Mouse (Mus musculus): Measurements from ENCODE around the gene Pogk. TPM values are rescaled to one million over a fixed set of nuclear protein-coding genes. Genes with fewer than 3 reads are reported as not detected.

Pogk gene
- 26.1 and 37.7 TPM in 2 replicates for polyA plus RNA-seq (2016; fragmentation: Nextera tagmentation; extraction: Ambion mirVana)

DNA sequence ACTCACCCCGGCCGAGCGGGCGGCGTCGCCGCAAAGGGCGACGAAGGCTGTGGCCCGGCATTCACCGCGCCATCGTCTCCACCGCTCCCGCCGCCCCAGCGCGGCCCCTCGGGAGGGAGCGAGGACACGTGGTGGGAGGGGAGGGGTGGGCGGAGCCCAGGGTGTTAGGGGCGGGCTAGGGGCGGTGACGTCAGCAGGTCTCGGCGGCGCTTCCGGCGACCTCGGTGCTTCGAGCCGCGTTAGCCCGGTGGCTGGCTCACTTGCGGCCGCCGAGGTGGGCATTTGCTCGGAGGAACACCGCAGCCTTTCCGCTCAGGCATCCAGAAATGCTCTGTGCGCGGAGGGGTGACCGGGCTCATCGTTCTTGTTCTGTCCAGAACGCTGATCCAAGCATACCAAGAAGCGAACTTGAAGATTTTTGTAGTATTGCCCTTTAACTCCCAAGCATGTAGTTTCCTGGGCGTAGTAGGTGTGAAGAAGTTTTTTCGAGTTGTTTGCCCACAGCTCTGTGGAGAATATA is at the start of gene Pogk:
Pogk (minus strand) TSS at position 163 of the 520 bp plus-strand sequence.
- Histone ChIP-seq H3K36me3 (peaks cover 35% of the 10 kb centered on the region), H3K9me3 (replicated peaks) (peaks cover 14% of the 10 kb centered on the region)
- 8% methylated on average over 49 of the region's 49 CpGs for WGBS

DNA sequence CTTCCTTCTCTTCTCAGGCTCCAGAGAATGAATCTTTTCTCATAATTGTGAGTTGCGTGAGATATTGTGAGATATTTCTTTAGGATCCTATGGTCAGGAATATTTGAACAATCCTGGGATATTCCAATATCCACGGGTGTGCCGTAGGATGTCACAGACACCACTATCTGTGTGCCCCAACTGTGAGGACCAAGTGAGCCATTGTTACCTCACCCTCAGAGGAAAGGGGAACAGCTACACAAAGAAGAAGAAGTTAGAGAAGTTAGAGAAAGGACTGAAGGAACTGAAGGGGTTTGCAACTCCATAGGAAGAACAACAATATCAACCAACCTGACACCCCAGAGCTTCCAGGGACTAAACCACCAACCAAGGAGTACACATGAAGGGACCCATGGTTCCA is 32.3 kb upstream of the Pogk start:
- DNase-seq (ENCODE audit: low spot score) = no peak
- 97% methylated on average over 3 of the region's 3 CpGs for WGBS

More for the DNA sequence above, at the start of gene Pogk:
- Histone ChIP-seq H3K4me1 (peaks cover 22% of the 10 kb centered on the region), H3K27ac (replicated peaks) (peak within 1 kb of the TSS; percentile 98), H3K4me3 (peak within 1 kb of the TSS; percentile 84), H3K27me3 (ENCODE audit: low read depth, poor library complexity, severe bottlenecking) (peaks cover 7% of the 10 kb centered on the region)
- DNase-seq (ENCODE audit: low spot score) = peak; percentile 91

DNA sequence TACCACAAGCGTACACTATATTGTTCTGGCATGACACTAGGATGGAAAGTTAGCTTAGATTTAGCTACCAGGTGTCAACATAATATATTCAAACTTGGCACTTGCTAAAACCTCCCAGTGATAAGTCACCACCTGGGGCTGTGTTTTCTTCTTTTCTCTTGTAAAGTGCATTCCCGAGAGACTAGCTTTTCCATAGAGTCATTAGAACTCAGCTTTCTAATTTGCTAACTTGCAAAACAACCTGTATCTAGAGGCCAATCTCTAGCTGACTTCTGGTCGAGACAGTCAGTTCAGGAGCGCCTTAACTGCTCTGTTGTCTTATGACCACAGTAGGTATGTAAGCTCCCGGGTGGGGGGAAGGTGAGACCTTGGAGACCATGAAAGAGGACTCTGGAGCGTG is 29.8 kb upstream of the Pogk start:
- Histone ChIP-seq H3K36me3 (no peaks in the 10 kb centered on the region), H3K4me1 (no peaks in the 10 kb centered on the region), H3K9me3 (replicated peaks) (no peaks in the 10 kb centered on the region), H3K4me3 (no peak overlapping the region), H3K27ac (replicated peaks) (no peak overlapping the region), H3K27me3 (ENCODE audit: low read depth, poor library complexity, severe bottlenecking) (no peaks in the 10 kb centered on the region)
- WGBS = 74% methylated on average over 6 of the region's 6 CpGs
- no peak for DNase-seq (ENCODE audit: low spot score)

More for the DNA sequence above, 32.3 kb upstream of the Pogk start:
- Histone ChIP-seq H3K9me3 (replicated peaks) (no peaks in the 10 kb centered on the region), H3K36me3 (no peaks in the 10 kb centered on the region), H3K27ac (replicated peaks) (no peak overlapping the region), H3K4me3 (no peak overlapping the region), H3K4me1 (no peaks in the 10 kb centered on the region), H3K27me3 (ENCODE audit: low read depth, poor library complexity, severe bottlenecking) (no peaks in the 10 kb centered on the region)

- WGBS = 73% methylated on average over 10 of the region's 10 CpGs
- no peaks in the 10 kb centered on the region for H3K9me3 ChIP-seq (replicated peaks)
- no peaks in the 10 kb centered on the region for H3K36me3 ChIP-seq
- no peaks in the 10 kb centered on the region for H3K4me1 ChIP-seq
- no peaks in the 10 kb centered on the region for H3K27me3 ChIP-seq (ENCODE audit: low read depth, poor library complexity, severe bottlenecking)
- no peak overlapping the region for H3K4me3 ChIP-seq
- no peak for DNase-seq (ENCODE audit: low spot score)
- no peak overlapping the region for H3K27ac ChIP-seq (replicated peaks)
Measured at GRCm38 (mm10) chr1:166429809-166430431, 20.3 kb upstream of the Pogk start.

DNA sequence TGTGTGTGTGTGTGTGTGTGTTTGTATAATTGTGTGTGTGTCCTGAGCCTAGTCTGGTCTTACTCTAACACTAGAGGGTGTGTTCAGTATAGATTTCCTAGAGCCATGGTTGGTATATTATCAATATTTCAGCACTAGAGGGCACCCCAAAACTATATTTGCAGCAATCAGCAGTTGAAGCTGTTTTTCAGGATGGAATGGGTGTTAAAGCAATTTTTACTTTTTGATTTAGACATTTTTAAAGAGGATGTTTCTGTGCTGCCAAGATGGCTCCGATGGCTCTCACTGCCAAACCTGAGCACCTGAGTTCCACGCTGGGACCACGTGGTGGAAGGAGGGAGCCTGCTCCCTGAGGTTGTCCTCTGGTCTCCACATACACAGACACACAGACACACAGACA is 19.4 kb upstream of the Pogk start:
- no peak for DNase-seq (ENCODE audit: low spot score)
- 81% methylated on average over 3 of the region's 3 CpGs for WGBS
- Histone ChIP-seq H3K4me3 (no peak overlapping the region), H3K27ac (replicated peaks) (no peak overlapping the region), H3K9me3 (replicated peaks) (no peaks in the 10 kb centered on the region), H3K36me3 (no peaks in the 10 kb centered on the region), H3K27me3 (ENCODE audit: low read depth, poor library complexity, severe bottlenecking) (no peaks in the 10 kb centered on the region), H3K4me1 (no peaks in the 10 kb centered on the region)

GRCm38 (mm10) chr1:166412266-166412665 is 2.6 kb upstream of the Pogk start:
- 89% methylated on average over 3 of the region's 3 CpGs for WGBS
- Histone ChIP-seq H3K27me3 (ENCODE audit: low read depth, poor library complexity, severe bottlenecking) (peaks cover 7% of the 10 kb centered on the region), H3K4me3 (no peak overlapping the region)

GRCm38 (mm10) chr1:166411541-166411940 is 1.9 kb upstream of the Pogk start:
- 92% methylated on average over 1 of the region's 1 CpGs for whole genome bisulfite sequencing
- Histone ChIP-seq H3K4me1 (peaks cover 22% of the 10 kb centered on the region), H3K27ac (replicated peaks) (no peak overlapping the region), H3K9me3 (replicated peaks) (peaks cover 14% of the 10 kb centered on the region), H3K4me3 (no peak overlapping the region), H3K36me3 (peaks cover 17% of the 10 kb centered on the region), H3K27me3 (ENCODE audit: low read depth, poor library complexity, severe bottlenecking) (peaks cover 7% of the 10 kb centered on the region)
- no peak for DNase-seq (ENCODE audit: low spot score)

More at GRCm38 (mm10) chr1:166412266-166412665, 2.6 kb upstream of the Pogk start:
- H3K27ac ChIP-seq (replicated peaks) = no peak overlapping the region
- H3K36me3 ChIP-seq = peaks cover 10% of the 10 kb centered on the region
- DNase-seq (ENCODE audit: low spot score) = no peak
- H3K9me3 ChIP-seq (replicated peaks) = peaks cover 14% of the 10 kb centered on the region
- peaks cover 22% of the 10 kb centered on the region for H3K4me1 ChIP-seq

- peaks cover 22% of the 10 kb centered on the region for H3K4me1 ChIP-seq
- DNase-seq (ENCODE audit: low spot score) = no peak
- WGBS = 2% methylated on average over 45 of the region's 45 CpGs
- H3K4me3 ChIP-seq = peak overlapping the region; percentile 84
- H3K27ac ChIP-seq (replicated peaks) = peak overlapping the region; percentile 98
- peaks cover 40% of the 10 kb centered on the region for H3K36me3 ChIP-seq
- H3K27me3 ChIP-seq (ENCODE audit: low read depth, poor library complexity, severe bottlenecking) = peaks cover 7% of the 10 kb centered on the region
- H3K9me3 ChIP-seq (replicated peaks) = peaks cover 14% of the 10 kb centered on the region
Measured at GRCm38 (mm10) chr1:166409177-166409700, 424 bp downstream of the Pogk start.

DNA sequence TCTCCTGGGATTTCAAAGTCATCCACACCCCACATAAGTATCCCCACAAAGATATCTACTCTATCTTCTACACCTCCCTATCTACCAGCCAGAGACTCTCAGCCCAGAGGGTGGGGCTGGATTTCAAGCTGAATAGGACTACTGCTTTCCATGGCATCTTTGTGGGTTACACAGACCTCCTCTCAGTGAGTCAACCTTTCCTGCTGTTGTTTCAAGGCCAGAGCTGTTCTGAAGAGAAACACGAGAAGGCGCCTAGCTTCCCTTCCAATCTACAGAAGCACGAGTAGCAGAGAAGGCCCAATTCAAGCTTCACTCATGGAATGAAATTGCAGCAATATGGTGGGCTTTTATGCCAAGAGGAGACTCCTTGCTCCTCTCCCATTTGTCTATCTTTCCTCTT is 5.8 kb downstream of the Pogk start:
- no peak for DNase-seq (ENCODE audit: low spot score)
- Histone ChIP-seq H3K27me3 (ENCODE audit: low read depth, poor library complexity, severe bottlenecking) (no peaks in the 10 kb centered on the region), H3K36me3 (peaks cover 94% of the 10 kb centered on the region), H3K27ac (replicated peaks) (no peak overlapping the region), H3K9me3 (replicated peaks) (no peaks in the 10 kb centered on the region), H3K4me1 (peaks cover 10% of the 10 kb centered on the region), H3K4me3 (no peak overlapping the region)
- 88% methylated on average over 3 of the region's 3 CpGs for whole genome bisulfite sequencing

DNA sequence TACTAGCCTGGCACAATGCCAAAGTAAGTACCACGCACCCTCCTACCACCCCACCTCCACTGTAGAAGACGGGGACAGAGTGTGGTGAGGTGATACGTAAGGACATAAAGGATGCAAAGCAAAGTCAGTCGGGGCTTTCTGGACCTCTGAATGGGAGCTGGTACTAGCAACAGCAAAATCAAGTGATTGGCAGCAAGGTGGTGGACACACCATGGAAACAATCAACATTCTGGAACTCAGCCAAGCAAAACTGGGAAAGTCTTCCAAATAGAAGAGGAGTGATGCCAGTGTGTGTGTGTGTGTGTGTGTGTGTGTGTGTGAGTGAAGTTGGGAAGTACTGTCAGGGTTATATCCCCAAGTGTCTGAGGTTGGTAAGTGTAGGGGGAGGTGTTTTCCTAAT is 7.7 kb downstream of the Pogk start:
- Histone ChIP-seq H3K4me1 (no peaks in the 10 kb centered on the region), H3K27ac (replicated peaks) (no peak overlapping the region), H3K4me3 (no peak overlapping the region), H3K27me3 (ENCODE audit: low read depth, poor library complexity, severe bottlenecking) (no peaks in the 10 kb centered on the region), H3K9me3 (replicated peaks) (no peaks in the 10 kb centered on the region), H3K36me3 (peaks cover 100% of the 10 kb centered on the region)
- 95% methylated on average over 4 of the region's 4 CpGs for WGBS
- DNase-seq (ENCODE audit: low spot score) = no peak

DNA sequence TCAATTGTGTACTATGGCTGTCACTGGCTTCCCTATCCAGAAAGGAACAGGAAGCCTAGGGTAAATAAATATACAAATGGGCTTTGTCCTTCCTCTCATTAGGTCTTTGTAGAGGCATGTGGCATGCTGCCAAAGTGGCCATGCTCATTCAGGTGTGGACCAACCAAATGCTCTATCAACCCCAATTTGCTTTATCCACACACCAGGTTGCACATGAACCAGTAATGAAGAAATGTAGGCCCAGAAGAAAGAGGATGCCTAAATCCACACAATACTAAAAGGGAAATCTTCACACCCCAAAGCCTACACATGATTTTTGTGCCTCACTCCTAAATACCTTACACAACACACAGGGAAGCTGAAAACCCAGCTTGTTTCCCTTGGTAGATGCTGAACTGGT is 8.2 kb downstream of the Pogk start:
- H3K36me3 ChIP-seq = peaks cover 100% of the 10 kb centered on the region
- no peaks in the 10 kb centered on the region for H3K27me3 ChIP-seq (ENCODE audit: low read depth, poor library complexity, severe bottlenecking)
- no peak overlapping the region for H3K4me3 ChIP-seq
- H3K4me1 ChIP-seq = no peaks in the 10 kb centered on the region
- no peak overlapping the region for H3K27ac ChIP-seq (replicated peaks)
- DNase-seq (ENCODE audit: low spot score) = no peak
- no peaks in the 10 kb centered on the region for H3K9me3 ChIP-seq (replicated peaks)

DNA sequence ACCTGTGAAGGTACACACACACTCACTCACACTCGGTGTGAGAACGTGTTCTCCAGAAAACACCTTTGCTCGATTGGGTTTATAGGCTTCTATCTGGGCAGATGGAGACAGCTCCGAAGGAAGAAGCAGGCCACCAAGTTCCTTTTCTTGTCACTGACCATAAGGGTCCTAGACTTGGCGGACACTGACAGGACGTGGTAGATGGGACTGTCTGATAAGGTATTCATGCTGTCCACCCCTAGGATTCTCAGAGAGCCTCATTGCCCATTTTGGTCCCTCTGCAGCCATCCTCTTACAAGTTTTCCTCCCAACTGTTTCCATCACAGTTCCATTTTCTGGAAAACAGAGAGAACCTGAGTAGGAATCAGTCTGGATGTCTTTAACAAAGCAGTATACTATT is 13.3 kb downstream of the Pogk start:
- H3K4me3 ChIP-seq = no peak overlapping the region
- no peak overlapping the region for H3K27ac ChIP-seq (replicated peaks)
- no peaks in the 10 kb centered on the region for H3K9me3 ChIP-seq (replicated peaks)
- no peak for DNase-seq (ENCODE audit: low spot score)
- 92% methylated on average over 6 of the region's 6 CpGs for WGBS
- peaks cover 100% of the 10 kb centered on the region for H3K36me3 ChIP-seq
- no peaks in the 10 kb centered on the region for H3K4me1 ChIP-seq
- no peaks in the 10 kb centered on the region for H3K27me3 ChIP-seq (ENCODE audit: low read depth, poor library complexity, severe bottlenecking)

DNA sequence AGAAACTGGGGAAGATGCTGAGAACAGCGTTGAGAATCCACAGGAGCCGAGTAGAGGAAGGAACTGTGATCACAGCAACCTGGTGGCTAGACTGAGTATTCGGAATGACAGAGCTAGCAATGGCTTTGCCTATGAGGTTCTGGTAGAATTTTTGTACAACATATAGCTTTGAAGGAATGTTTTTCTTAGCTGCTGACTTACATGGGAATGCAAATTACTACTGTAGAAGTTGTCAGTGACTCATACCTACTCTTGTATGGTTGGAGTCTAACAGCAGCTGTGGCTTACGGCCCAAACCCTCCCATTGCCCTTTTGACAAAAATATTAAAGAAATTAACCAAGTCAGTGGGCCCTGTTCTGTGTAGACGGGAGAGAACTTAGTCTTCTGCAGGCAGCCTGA is 14.0 kb downstream of the Pogk start:
- Histone ChIP-seq H3K27me3 (ENCODE audit: low read depth, poor library complexity, severe bottlenecking) (no peaks in the 10 kb centered on the region), H3K36me3 (peaks cover 100% of the 10 kb centered on the region), H3K27ac (replicated peaks) (no peak overlapping the region), H3K9me3 (replicated peaks) (no peaks in the 10 kb centered on the region), H3K4me3 (no peak overlapping the region), H3K4me1 (no peaks in the 10 kb centered on the region)
- peak; percentile 2 for DNase-seq (ENCODE audit: low spot score)
- 93% methylated on average over 5 of the region's 5 CpGs for WGBS
